Mouse (Mus musculus) spleen, adult 10 weeks (tissue): ENCODE results near the gene Olfr115. TPM values are rescaled to one million over a fixed set of nuclear protein-coding genes. Genes with fewer than 3 reads are reported as not detected.

Experiments
- polyA plus RNA-seq: library from polyadenylated mRNA; stranded (reverse); fragments of 350-450 nt; fragmentation: Illumina TruSeq; extraction: RNeasy Lipid Tissue Mini Kit (QIAGEN cat#74804); gene quantifications from one replicate; pipeline ENCODE4 v1.2.3, GENCODE M21; 2015; ENCODE audit warnings: low replicate concordance; ENCODE audit not compliant: insufficient read depth

Olfr115 gene
- polyA plus RNA-seq: not detected

DNA sequence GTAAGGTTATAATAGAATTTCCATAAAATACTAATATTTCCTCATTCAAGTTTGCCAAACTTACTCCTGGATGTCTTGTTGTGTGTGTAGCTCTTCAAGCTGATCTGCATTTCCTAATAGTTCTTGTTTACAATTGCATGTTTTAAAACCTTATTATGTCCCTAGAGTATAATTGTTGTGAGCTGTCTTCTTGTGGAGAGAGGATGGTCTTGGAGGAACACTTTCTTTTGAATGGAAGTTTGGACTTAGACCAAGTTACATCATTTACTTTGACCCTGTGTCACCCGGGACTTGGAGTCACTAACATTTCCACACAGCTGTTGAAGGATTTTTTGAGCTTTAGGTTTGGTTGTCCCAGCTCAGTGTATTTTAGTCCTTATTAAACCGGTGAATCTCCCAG lies at the start of gene Olfr115, which contains the start of gene Olfr116:
Gene Olfr115 (minus strand): TSS at position 101 of the 400 bp plus-strand sequence.
Gene Olfr116 (minus strand): TSS at position 191 of the 400 bp plus-strand sequence.

DNA sequence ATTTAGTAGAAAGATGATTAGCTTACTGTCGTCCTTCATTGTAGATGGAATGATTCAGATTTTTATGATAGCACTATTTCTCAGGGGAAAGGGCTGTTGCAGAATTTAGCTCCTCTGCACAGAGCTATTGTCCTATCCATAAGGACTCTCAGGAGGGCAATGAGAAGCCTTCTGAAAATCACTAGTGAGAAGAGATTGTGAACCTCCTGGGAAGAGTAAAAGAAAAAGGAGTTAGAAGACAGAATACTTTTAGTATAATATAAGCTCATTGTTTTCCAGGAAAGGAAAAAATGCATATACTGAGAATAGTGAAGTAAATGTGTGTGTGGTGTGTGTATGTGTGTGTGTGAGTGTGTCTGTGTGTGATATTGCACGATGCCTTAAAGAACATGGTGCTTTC lies 39.8 kb upstream of the Olfr115 start, which contains the start of gene Olfr118:
Gene Olfr118 (plus strand): TSS at position 301 of the 400 bp plus-strand sequence.

DNA sequence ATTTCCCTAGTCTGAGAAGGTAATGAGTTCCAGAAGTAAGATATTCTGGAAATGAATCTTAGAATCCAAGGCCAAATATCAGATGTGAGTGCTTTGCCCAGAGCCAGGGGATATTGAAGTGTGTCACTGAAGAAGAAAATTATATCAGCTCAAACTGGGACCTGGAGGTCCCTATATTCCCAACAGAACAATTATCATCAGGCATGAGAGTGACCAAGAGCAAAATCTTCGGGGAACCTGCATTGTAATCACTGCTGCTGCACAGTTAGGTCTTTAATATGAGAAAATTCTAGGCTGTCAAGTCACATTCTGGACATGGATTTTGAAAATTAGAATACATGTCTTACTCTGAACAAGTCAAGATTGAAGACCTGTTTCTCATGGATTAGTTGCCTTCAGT lies 36.8 kb upstream of the Olfr115 start, which contains the start of gene Olfr117:
Gene Olfr117 (minus strand): TSS at position 101 of the 400 bp plus-strand sequence.

DNA sequence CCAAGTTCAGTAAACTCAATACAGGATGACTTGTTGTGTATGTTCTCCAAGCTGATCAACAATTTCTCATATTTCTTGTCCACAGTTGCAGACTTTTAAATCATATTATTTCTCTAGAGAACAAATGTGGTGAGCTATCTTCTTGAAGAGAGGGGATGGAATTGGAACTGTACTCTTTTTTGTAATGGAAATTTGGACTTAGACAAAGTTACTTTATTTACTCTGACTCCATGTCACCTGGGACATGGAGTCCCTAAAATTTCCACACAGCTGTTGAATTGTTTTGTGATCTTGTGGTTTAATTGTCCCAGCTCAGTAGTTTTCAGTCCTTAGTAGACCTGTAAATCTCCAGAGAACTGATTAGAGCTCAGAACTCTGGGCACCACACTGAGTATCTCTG lies 34.3 kb downstream of the Olfr115 start, which contains the start of gene Olfr114:
Gene Olfr114 (minus strand): TSS at position 101 of the 400 bp plus-strand sequence.

DNA sequence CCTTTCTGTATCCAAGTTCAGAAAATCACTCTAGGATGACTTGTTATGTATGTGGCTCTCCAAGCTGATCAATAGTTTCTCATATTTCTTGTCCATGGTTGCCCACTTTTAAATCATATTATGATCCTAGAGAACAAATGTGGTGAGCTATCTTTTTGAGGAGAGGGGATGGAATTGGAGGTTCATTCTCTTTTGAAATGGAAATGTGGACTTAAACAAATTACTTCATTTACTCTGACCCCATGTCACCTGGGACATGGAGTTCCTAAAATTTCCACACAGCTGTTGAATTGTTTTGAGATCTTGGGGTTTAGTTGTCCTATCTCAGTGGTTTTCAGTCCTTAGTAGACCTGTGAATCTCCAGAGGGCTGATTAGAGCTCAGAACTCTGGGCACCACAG lies 49.3 kb downstream of the Olfr115 start, which contains the start of gene Olfr113:
Gene Olfr113 (minus strand): TSS at position 101 of the 400 bp plus-strand sequence.

DNA sequence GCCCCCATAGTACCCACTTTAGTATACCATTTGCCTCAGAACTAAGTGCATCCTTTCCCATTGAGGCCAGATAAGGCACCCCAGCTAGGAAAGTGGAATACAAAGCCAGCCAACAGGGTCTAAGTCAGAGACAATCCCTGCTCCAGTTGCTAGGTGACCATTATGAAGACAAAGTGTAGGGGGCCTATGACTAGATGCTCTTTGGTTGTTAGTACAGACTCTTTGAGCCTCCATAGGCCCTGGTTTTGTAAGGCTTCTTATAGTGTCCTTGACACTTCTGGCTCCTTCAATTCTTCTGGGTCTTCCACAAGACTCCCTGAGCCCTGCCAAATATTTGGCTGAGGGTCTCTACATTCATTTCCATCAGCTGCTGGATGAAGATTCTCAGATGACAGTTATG lies 57.6 kb downstream of the Olfr115 start, which contains the start of gene Olfr112:
Gene Olfr112 (minus strand): TSS at position 101 of the 400 bp plus-strand sequence.

Other genes with a start within 250 kb of the Olfr115 start
- not detected for gene Olfr105-ps, start 248.1 kb downstream of the Olfr115 start, polyA plus RNA-seq
- gene Olfr106-ps, start 236.7 kb downstream of the Olfr115 start, polyA plus RNA-seq: not detected
- gene Olfr107, start 227.9 kb downstream of the Olfr115 start, polyA plus RNA-seq: not detected
- not detected for gene Olfr108, start 181.6 kb downstream of the Olfr115 start, polyA plus RNA-seq
- not detected for gene Olfr109, start 168.2 kb downstream of the Olfr115 start, polyA plus RNA-seq
- 16.8 TPM for gene H2-M2, start 143.6 kb downstream of the Olfr115 start, polyA plus RNA-seq
- gene Olfr110, start 134.6 kb downstream of the Olfr115 start, polyA plus RNA-seq: 0.26 TPM
- gene Olfr111, start 119.1 kb downstream of the Olfr115 start, polyA plus RNA-seq: 0.72 TPM
- gene Olfr112, start 57.7 kb downstream of the Olfr115 start, polyA plus RNA-seq: not detected
- gene Olfr113, start 49.4 kb downstream of the Olfr115 start, polyA plus RNA-seq: not detected
- not detected for gene Olfr114, start 34.4 kb downstream of the Olfr115 start, polyA plus RNA-seq
- gene Olfr116, start 90 bp upstream of the Olfr115 start, polyA plus RNA-seq: not detected
- not detected for gene Olfr117, start 36.7 kb upstream of the Olfr115 start, polyA plus RNA-seq
- gene Olfr118, start 39.9 kb upstream of the Olfr115 start, polyA plus RNA-seq: not detected
- gene Olfr119, start 69.5 kb upstream of the Olfr115 start, polyA plus RNA-seq: not detected
- gene Olfr120, start 94.7 kb upstream of the Olfr115 start, polyA plus RNA-seq: not detected
- gene Olfr121, start 121.7 kb upstream of the Olfr115 start, polyA plus RNA-seq: not detected
- gene Olfr122, start 141.5 kb upstream of the Olfr115 start, polyA plus RNA-seq: not detected
- not detected for gene Olfr123, start 166.4 kb upstream of the Olfr115 start, polyA plus RNA-seq
- not detected for gene Olfr124, start 172.8 kb upstream of the Olfr115 start, polyA plus RNA-seq
- not detected for gene Olfr125, start 205.8 kb upstream of the Olfr115 start, polyA plus RNA-seq
- gene Olfr126, start 220.4 kb upstream of the Olfr115 start, polyA plus RNA-seq: not detected